Mouse (Mus musculus) left cerebral cortex, adult 18-20 months (tissue): ENCODE measurements around the gene Rai1. TPM values are rescaled to one million over a fixed set of nuclear protein-coding genes. Genes with fewer than 3 reads are reported as not detected.

ENCODE experiments used
- DNase-seq, 2 experiments: peaks; one replicate each; pipeline ENCODE4 v3.0.0; 2021 to 2022; ENCODE audit warnings: low spot score in 2 of 2, mixed read lengths in 1 of 2
- total RNA-seq, 2 experiments: library from RNA; stranded (reverse); gene quantifications; 2 replicates each; pipeline ENCODE4 v1.2.3; 2021

The Rai1 gene
- total RNA-seq, 2 experiments from 2014 or later, result 74.0 to 76.1 TPM

DNA sequence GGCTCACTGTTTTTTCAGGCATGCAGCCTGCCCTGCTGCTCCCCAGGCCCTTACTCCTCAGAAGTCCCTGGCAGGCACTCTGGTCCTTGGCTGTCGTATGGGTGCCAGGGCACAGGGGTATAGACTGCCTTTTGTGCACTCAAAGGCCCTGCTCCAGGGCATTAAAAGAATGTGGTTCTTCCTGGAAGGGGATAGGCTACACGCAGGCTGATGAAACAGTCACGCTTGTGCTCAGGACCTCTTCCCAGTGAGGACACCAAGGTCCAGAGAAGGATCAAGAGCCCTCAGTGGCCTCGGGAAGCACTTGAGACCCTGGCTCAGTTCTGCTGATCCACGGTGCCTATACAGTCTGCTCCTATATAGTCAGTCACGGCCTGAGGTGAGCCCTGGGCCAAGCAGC lies 108.5 kb downstream of the Rai1 start:
- DNase-seq, result no peak

DNA sequence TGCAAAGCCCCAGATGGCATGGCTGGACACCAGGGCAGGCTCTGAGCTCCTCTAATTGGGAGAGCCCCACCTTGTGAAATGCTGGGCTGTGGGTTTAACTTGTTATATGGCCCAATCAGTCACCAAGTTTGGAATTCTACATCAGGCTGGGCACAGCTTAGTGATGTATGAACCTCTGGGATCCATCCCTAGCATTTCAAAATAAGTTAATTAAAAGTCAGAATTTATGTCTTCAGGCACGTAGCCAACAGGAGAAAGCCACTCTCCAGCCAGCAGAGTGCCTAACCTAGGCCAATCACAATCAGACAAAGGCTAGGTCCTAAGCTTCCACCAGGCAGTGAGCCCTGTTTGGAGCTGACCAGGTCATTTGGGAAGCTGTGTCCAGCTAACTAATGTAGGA lies 111.9 kb downstream of the Rai1 start:
- DNase-seq, result no peak

DNA sequence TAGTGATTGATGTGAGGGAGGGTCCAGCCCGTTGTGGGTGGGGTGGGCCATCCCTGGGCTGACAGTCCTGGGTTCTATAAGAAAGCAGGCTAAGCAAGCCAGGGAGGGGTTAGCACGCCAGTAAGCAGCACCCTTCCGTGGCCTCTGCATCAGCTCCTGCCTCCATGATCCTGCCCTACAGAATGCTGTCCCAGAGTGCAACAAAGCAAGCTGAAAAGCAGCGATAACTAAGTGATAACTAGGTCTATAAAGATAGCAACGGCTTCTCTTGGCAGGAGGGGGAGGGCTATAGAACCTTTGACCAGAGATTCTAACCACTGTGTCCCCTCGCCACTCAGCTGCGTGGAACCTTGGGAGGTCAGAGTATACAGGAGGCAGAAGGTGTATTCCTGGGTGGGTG lies 112.7 kb downstream of the Rai1 start:
- no peak for DNase-seq

DNA sequence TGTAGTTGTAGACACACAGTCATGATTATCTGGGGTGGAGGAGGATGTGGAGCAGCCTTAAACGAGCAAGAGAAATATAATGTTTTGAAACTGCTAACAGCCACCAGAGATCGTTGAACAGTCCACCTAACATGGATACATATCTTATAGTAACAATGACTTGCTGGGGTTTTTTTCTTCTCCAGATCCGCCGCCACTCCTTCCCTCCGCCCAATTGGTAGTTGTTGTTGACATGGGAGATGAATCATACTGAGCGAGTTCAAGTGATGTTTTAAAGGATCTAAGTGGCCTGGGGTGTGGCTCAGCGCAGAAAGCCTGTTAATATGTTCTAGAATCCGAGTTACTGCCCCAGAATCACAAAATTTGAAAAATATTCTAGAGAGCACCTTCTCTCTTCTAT lies 114.8 kb downstream of the Rai1 start:
- no peak for DNase-seq

DNA sequence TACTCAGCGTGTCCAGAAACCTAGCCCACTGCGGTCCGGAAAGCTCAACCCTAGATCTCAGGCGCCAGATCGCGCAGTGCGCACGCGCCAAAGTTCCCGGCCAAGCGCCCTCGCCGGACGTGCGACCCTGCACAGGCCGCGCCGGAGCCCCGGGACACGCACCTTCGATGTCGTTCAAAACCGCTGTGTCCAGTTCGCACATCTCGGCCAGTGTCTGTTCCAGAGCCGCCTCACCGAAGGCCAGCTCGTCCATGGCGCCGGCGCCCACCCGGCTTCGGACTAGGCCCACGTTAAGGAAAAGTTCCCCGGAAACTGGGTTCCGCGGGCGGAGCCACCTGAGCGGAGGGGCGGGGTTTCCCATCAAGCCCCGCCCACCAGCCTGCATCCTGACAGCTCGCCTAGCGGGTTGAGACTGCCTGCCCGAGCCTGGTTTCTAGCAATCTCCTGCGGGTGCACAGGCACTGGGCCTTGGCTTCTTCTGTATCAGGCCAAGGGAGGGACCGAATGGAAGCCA lies 115.5 kb downstream of the Rai1 start:
- peak; percentile 82 to 91 for DNase-seq

DNA sequence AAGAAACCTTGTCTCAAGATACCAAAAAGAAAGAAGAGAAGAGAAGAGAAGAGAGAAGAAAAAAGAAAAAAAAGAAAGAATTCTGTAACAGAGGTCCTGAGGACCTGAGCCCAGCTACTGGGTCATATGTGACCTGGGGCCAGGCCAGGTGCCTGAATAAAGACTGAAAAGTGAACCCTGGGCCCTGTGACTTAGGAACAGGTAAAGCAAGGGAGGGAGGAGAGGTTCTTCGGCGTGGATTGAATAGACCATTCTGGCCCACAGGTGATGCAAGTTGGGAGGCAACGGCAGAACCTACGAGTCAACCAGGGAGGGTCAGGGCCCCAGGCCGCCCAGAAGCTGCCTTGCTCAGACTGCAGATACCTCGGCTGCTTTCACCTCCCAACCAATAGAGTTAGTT lies 116.6 kb downstream of the Rai1 start:
- no peak for DNase-seq

DNA sequence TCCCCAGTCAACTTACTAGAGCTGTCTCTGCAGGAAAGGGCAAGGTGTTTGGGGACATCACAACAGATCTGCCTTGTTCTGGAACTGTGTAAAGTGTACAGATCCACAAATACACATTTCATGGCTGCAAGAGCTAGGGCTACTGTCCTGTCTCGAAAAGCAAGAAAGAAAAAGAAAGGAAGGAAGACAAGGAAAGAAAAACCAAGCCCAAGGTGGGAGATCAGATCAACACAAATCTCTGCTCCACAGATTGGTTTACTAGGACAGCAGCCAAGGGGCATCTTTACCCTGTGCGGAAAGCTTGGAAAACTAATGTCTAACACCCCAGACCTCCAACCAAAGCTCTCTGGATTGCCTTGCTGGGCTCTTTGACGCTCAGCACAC lies 117.3 kb downstream of the Rai1 start:
- no peak for DNase-seq

DNA sequence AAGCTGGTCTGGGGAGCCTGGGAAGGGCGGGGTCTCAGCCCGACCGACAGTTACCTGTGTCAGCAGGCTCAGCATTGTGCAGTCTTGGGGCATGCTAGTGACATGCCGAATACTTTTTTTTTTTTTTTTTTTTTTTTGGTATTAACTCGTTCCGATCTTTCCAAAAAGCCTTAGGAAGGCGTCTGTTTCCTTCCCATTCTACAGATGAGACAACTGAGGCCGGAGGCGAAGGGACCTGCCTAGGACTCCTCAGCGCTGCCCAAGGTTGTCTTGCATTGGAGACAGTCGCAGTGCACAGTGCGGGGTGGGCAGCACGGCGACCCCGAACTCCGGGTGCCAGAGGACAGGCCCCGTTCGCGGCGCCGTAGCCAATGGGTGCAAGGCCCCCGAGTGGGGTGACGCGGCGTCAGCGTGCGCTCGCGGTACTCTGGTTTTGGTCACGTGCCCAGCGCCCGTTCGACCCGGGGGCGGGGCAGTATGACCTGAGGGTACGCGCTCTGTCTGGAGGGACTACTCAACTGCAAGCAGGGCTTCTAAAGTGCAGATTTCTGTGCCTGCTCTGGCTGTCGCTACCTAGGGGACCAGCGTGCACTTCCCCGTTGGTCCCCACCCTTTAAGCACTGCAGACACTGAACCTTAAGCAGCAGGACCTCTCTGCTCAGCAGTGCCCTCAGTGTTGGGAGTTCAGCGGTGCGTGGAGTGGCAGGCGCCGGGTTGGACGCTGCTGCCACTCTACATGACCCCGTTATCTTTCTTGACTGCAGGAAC lies 117.8 kb downstream of the Rai1 start, which contains the start of gene Srebf1:
Gene Srebf1, minus strand, starts transcription at position 113 of the 768 bp plus-strand sequence.
- peak; percentile 60 to 72 for DNase-seq

DNA sequence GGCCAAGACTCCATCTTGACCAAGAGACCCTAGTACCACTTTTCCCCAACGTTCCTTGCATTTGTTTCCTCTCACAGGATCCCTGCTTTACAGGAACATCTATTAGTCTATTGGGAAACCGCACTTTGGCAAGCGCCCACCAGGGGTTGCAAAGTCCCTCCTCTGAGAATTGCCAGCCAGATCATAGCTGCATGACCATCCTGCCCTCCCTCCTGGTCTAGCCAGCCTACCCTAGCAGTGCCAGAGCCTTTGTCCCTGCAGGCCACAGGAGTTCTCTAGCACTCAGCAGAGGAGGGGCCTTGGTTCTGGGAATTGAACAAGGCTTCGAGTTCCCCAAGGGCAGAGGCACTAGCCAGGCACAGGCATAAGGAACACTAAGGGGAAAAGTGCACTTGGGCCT lies 119.9 kb downstream of the Rai1 start:
- DNase-seq, result no peak

DNA sequence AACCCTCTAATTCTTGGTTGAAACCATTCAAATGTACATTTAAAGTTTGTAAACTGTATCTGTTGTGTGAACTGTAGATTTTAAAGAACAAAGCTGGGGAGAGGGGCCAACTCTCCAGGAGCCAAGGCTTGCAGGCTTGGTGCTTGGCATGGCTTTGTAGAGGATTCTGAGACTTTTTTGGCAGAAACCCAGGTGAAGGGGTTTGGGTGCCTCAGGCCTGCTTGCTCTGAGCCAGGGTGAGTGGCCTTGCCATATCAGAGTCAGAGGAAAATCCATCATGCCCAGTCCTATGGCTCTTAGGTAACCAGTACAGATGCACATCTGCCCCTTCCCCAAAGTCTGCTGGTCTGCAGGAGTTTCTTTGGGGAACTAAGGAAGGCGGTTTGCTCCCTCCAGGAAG lies 121.1 kb downstream of the Rai1 start:
- DNase-seq, result no peak

DNA sequence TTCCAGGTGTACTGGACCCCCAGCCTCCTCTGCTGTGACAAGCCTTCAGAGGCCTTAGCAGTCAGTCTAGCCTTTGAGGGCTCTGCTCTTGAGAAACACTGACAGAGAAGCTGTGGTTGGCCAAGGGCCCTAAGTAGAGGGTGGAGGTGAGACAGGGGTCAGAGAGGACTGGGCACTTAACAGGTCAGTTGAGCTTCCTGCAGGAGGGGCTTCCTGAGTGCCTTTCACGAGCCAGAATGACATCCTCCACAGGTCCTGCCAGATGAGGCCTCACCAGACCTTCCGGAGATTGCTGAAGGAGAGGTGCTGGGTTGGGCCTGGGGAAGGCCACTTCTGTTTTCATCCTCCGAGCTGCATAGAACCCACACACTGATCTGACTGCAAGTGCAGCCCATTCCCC lies 123.7 kb downstream of the Rai1 start:
- DNase-seq, result no peak

DNA sequence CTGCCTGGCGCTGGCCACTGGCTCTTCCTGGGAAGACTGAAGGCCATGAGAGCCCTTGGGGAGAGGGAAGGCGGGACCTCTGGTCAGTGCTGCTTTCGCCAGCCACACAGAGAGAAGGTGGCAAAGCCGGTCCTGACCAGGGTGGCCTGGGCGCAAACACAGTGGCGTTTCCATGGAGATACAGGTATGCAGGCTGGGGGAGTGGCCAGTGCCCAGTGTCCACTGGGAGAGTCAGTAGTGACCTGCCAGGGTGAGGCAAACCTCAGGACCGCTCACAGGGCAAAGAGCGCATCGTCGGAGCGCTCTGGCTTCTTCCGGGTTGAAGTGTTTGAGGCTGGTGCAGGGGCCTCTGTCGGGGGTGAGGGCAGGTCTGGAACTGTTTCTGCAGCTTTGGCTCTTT lies 125.0 kb downstream of the Rai1 start:
- DNase-seq, result no peak

DNA sequence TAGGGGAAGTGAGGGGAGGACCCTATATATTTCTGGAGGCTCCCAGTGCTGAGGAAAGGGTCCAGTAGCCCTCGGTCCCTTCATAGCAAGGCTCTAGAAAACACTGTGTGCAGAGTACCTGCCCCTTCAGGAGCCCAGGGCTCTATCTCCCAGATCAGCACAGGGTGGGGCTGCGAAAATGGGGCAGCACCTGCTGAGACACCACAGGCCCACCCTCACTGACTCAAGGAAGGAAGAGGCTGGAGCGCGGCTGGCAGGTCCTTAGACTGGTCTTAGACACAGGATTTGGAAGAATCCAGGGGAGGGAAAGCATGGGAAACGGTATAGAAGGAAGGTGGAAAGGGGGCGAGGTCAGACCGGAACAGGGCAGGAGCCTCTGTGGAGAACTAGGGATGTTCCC lies 125.7 kb downstream of the Rai1 start:
- no peak for DNase-seq

DNA sequence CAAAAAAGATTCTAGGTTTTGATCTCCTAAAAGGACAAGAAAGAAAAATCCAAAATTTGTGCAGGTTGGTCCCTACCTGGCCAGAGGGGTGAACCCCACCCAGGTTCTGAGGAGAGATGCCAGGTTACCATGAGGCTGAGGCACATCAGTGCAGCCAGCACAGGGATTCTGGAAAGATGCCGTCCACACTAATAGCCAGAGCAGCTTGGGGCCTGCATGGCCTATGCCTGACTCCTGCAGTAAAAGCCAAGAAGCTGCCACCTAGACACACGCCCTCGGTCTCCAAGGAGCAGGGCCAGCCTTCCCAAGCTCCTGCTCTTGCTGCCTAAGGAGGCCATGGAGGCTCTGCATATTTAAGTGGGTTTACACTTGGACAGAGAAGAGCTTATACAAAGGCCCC lies 126.5 kb downstream of the Rai1 start:
- DNase-seq, result no peak

DNA sequence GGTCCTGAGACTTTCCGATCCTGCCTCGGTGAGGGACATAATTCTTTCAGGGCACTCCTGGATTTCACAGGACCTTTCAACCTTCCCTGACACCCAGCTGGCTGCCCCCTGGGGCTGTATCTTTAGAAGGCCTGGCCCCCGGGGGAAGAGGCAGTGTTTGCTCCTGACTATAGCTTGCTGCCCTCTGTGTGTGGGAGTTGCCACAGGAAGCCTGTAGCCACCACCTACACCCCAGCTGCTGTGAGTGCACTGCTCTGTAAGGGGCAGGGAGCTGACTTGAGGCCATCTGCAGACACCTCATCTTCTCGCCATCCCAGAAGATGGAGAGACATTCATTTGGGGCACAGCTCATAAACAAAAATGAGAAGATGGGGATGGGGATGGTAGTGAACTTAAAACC lies 127.1 kb downstream of the Rai1 start:
- no peak for DNase-seq

DNA sequence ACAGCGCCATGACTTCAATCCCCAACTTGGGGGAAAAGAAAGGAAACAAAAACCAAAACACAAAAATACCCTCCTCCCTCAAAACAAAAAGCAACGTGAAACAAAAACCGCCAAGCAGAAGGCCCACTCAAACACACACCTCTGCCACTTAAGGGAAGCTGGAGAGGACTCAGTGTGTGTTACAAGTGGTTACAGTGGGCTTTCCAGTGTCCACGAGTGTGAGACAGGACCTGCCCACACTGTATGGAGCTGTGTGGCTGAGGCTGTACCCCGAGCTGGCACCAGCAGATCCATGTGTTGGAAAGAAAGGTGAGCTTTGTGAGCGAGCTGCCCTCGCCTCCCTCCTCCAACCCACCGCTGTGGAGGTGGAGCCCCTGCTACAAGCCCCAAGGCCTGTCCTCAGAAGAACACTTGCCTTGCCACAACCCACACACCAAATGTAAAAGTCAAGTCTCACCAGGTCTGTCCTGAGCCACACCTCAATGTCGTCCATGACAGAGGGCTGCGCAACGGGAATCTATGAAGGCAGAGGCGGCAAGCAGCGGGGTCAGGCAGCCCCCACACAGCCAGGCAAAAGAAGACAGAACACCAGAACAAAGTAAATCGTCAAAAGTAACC lies 127.7 kb downstream of the Rai1 start:
- no peak for DNase-seq

DNA sequence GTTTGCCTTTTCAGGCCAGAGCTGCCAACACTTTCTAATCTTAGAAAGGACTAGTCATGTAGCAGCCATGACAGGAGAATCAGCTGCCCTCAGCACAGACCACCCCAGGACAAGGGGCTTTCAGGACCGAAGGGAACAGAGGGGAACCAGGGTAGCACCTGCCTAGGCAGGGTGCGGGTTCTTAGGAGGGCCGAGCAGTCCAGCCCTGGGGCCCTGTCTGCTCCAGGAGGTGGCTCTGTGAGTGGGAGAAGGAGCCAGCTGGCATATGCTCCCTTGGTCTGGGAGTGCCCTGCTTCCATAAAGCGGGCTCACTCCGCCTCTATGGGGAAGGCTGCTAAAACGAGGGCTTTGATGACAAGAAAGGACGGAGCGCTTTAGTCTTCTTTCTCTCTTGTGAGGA lies 128.4 kb downstream of the Rai1 start:
- DNase-seq, result peak; percentile 35 to 60

DNA sequence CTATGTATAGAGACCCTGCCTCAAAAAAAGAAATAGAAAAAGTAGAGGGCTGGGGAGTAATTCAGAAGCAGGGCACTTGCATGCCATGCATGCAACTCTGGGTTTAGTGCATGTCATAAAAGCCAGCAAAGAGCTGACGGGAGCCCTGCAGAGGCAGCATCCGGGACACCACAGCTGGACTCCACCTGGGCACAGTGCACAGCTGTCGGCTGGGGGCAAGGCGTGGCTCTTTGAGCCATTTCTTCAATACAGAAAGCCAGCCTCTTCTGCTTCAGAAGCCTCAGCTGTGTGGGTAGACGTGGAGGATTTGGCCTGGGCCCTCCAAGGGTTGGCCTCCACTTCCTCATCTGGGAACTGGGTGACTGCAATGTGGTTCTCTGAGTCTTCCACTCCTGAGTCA lies 130.5 kb downstream of the Rai1 start:
- no peak for DNase-seq

DNA sequence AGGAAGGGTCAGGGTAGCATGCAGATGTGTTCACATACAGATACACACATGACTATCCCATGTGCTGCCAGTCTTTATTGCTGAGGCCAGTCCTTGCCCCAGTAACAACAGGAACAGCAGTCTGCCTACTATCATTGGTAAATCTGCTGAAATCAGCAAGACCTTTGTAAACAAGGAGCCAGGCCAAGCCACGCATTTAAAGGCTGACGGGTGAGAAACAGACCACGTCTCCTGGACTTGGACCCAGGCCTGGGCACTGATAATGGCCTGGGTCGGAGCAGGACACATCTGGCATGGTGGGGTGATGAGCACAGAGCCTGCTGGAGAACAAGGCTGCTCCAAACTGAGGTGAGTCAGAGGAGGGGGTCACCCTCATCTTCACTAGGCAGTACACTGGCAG lies 135.7 kb downstream of the Rai1 start:
- DNase-seq, result no peak

DNA sequence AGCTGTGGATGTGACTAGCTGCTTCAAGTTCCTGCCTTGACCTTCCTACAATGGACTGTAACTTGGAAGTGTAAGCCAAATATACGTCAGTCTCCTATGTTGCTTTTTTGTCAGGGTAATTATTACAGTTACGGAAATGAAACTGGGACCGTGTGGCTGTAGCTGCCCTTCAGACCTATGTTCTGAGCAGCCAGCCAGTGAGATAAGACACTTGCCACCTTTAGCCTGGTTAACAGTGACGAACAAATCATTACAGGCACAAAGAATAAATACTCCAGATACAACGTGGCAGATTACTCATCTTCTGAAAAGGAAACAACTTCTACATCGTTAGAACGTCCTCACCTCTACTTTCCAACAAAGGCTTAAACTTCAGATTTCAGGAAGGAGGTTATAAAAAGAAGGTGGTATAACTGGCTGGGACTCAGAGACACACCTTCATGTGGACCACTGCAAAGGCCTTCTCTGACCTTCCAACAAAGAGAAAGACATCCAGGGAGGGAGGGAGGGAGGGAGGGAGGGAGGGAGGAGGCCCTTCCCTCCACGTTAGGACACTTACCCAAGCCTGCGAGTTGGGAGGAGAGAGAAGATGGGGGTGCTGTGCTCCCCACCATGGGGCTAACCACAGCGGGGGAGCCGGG lies 139.8 kb downstream of the Rai1 start:
- DNase-seq, result no peak

DNA sequence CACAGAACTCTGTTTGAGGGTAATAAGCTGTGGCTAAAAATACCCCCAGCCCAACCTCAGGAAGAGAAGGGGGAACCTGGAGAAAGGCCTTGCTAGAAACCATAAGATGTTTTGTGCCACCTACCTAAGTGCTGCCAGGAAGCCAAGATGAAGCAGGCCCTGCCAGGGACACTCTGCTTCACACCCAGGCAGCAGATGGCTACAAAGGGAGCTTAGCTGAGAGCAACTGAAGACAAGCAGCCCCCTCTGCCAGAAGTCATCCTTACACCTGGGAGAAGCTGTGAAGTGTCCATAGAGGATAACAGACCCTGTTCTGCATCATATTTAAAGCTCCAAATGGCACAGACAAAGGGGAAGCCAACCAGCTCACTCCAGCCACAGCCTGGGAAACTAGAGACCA lies 141.3 kb downstream of the Rai1 start:
- peak; percentile 40 to 51 for DNase-seq
